Mouse (Mus musculus): Measurements from ENCODE around the gene Atic. TPM values are rescaled to one million over a fixed set of nuclear protein-coding genes. Genes with fewer than 3 reads are reported as not detected.

The Atic gene
- polyA plus RNA-seq, 1 experiment from 2014 or later, result 30.2 TPM

DNA sequence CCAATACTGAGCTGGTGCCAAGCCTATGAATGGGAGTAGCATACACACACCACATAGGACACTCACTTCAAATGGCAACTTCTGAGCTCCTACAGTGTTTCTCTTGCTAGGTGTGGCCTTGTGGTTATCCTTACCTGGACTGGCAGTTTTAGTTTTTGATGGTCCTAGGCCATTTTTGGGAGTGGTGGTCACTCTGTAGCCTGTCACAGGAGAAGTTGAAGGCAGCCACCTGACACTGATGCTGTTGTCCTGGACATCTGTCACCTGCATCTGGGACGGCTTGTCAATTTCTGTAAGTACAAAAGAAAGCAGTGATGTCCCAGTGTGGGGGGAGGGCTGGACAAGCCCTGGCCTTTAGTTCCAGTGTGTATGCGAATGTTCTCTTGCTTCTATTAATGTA is 48.8 kb downstream of the Atic start:
- peaks cover 49% of the 10 kb centered on the region for H3K36me3 ChIP-seq
- no peaks in the 10 kb centered on the region for H3K4me1 ChIP-seq (replicated peaks)
- no peak overlapping the region for H3K4me3 ChIP-seq
- no peak overlapping the region for H3K27ac ChIP-seq (replicated peaks)
- H3K27me3 ChIP-seq, result no peaks in the 10 kb centered on the region
- no peaks in the 10 kb centered on the region for H3K9me3 ChIP-seq
- no peak for ATAC-seq (ENCODE audit: low read depth)
- no peak overlapping the region for H3K4me2 ChIP-seq
- WGBS, result 94% methylated on average over 2 of the region's 2 CpGs
- no peak overlapping the region for H3K9ac ChIP-seq

DNA sequence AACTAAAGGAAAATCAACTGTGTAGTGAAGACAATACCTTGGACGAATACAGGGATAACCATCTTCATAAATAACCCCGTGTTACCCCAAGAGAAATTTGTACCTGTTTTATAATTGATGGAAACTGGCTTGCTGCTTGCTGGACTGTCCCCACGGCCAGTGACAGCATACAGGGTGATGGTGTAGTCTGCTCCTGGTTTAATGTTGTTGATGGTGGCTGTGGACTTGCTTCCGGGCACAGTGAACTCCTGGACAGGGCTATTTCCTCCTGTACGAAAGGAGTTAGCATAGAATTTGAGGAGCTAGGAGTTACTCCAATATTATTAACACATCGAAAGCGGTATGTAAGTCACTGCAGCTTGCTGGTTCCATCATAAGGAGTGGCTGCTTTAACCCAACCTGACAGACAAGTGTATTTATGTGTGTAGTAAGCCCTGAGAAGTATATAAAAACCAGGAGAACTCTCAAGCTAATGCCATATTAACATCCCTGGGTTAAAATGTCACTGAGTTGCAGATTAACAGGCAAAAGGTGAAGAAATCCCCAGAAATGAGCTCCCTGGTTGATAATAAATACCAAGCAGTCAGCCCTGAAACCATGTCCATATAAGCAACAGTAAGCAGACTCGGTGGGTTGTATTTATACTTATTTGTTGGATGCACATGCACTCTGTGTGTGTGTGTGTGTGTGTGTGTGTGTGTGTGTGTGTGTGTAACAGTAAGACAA is 49.8 kb downstream of the Atic start:
- no peak for ATAC-seq (ENCODE audit: low read depth)
- Histone ChIP-seq H3K27me3 (no peaks in the 10 kb centered on the region), H3K9ac (no peak overlapping the region), H3K4me1 (replicated peaks) (no peaks in the 10 kb centered on the region), H3K4me2 (no peak overlapping the region), H3K4me3 (no peak overlapping the region), H3K36me3 (peaks cover 53% of the 10 kb centered on the region), H3K27ac (replicated peaks) (no peak overlapping the region), H3K9me3 (no peaks in the 10 kb centered on the region)
- WGBS, result 91% methylated on average over 8 of the region's 8 CpGs

DNA sequence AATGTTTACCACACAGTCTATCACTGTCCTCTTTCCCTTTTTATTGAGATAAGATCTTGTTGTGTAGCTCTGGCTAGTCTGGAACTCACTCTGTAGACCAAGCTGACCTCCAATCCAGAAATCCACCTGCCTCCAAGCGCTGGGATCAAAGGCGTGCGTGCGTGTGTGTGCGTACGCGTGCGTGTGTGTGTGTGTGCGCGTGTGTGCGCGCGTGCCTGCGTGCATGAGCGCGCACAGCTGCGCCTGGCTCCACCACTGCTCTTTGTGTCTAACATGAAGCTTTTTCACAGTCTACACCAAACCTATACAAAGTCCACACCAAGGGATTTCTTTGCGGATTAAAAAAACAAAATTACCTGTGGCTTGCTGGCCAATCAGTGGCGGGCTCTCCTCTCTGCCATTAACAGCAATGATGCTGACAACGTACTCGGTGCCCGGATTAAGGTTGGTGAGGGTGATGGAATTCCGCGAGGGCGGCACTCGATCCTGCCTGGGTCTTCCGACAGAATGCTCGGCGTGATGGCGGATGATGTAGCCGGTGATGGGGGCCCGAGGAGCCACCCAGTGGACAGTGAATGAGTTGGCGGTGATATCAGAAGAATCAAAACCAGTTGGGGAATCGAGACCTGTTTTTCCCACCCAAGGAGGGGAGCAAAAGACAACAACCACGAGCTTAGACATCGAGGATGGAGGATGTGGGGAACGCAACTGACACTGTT is 52.3 kb downstream of the Atic start:
- no peak overlapping the region for H3K27ac ChIP-seq (replicated peaks)
- 97% methylated on average over 37 of the region's 37 CpGs for WGBS
- H3K4me1 ChIP-seq (replicated peaks), result peaks cover 3% of the 10 kb centered on the region
- no peak overlapping the region for H3K9ac ChIP-seq
- no peaks in the 10 kb centered on the region for H3K9me3 ChIP-seq
- H3K4me2 ChIP-seq, result no peak overlapping the region
- H3K27me3 ChIP-seq, result no peaks in the 10 kb centered on the region
- no peak for ATAC-seq (ENCODE audit: low read depth)
- peaks cover 55% of the 10 kb centered on the region for H3K36me3 ChIP-seq
- H3K4me3 ChIP-seq, result no peak overlapping the region

DNA sequence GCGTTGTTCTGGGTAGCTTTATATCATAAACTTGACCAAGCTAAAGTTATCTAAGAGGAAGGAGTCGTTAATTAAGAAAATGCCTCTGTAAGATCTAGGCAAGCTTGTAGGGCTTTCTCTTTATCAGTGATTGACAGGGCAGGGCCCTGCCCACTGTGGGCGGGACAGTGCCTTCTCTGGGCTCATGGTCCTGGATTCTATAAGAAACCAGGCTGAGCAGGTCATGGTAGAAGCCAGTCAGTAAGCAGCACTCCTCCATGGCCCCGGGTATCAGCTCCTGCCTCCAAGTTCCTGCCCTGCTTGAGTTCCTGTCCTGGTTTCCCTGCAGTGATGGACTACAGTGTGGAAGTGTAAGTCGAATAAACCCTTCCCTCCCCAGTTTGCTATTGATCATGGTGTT is 53.0 kb downstream of the Atic start:
- no peaks in the 10 kb centered on the region for H3K9me3 ChIP-seq
- H3K4me3 ChIP-seq, result no peak overlapping the region
- no peak overlapping the region for H3K9ac ChIP-seq
- peaks cover 10% of the 10 kb centered on the region for H3K4me1 ChIP-seq (replicated peaks)
- no peak overlapping the region for H3K27ac ChIP-seq (replicated peaks)
- H3K27me3 ChIP-seq, result no peaks in the 10 kb centered on the region
- ATAC-seq (ENCODE audit: low read depth), result no peak
- H3K4me2 ChIP-seq, result no peak overlapping the region
- peaks cover 51% of the 10 kb centered on the region for H3K36me3 ChIP-seq
- WGBS, result 92% methylated on average over 5 of the region's 5 CpGs

DNA sequence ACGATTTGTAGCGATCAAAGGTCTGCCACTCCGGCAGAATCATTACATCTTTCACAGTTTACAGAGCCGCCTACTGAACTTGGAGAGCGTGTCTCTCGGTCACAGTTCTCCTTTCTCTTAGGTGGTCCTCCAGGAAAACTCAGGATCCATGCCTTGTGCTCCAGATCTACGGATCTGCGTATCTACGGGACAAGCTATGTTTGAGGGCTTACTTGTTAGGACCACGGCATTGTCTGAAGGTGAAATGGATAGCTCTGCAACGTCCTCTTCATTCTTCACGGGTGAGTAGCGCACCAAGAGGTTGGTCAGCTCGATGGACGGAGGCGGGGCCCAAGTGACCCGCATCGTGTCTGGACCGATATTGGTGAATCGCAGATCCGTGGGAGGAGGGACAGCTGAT is 55.3 kb downstream of the Atic start:
- no peak overlapping the region for H3K27ac ChIP-seq (replicated peaks)
- H3K4me3 ChIP-seq, result no peak overlapping the region
- ATAC-seq (ENCODE audit: low read depth), result no peak
- no peak overlapping the region for H3K9ac ChIP-seq
- no peaks in the 10 kb centered on the region for H3K27me3 ChIP-seq
- H3K36me3 ChIP-seq, result peaks cover 33% of the 10 kb centered on the region
- 91% methylated on average over 21 of the region's 21 CpGs for WGBS
- no peaks in the 10 kb centered on the region for H3K9me3 ChIP-seq
- H3K4me1 ChIP-seq (replicated peaks), result peaks cover 15% of the 10 kb centered on the region
- H3K4me2 ChIP-seq, result no peak overlapping the region

DNA sequence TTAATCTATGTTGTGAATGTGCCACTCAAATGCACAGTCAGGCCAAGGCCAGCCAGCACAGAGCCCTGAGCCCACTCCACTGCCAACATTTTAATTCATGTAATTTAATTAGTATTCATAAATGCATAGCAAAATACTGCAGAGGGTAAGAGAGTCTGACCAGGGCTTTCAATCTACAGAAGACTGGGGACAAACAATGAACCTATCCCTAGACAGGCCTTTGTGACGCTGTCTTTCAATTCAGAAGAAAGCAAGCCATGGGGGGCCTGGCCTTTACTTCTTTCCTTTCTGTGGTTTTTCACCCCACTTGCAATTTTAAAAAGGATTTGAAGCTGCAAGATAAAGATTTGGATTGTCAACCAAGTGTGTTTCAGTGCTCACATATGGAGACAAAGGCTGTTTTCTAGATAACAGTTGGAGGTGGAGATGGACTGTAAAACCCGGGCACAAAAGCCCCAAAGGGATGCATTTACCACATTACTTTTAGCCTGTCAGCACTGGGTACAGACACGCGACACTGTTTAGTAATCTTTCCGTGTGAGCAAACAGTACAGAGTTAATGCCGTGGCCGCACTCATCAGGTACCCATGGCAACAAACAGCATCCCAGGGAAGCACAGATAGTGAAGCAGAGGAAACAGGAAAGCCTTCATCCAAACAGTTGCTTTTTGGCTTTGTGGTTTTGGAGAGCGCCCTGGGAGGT is 57.7 kb downstream of the Atic start:
- H3K4me1 ChIP-seq (replicated peaks), result peaks cover 15% of the 10 kb centered on the region
- no peaks in the 10 kb centered on the region; the same call in 1 of the 2 replicates for H3K27me3 ChIP-seq
- no peak overlapping the region for H3K9ac ChIP-seq
- peaks cover 31% of the 10 kb centered on the region for H3K36me3 ChIP-seq
- H3K4me2 ChIP-seq, result no peak overlapping the region
- 30% methylated on average over 8 of the region's 8 CpGs for WGBS
- H3K9me3 ChIP-seq, result no peaks in the 10 kb centered on the region
- no peak overlapping the region for H3K4me3 ChIP-seq
- ATAC-seq (ENCODE audit: low read depth), result peak; percentile 96
- H3K27ac ChIP-seq (replicated peaks), result peak overlapping the region; percentile 50

DNA sequence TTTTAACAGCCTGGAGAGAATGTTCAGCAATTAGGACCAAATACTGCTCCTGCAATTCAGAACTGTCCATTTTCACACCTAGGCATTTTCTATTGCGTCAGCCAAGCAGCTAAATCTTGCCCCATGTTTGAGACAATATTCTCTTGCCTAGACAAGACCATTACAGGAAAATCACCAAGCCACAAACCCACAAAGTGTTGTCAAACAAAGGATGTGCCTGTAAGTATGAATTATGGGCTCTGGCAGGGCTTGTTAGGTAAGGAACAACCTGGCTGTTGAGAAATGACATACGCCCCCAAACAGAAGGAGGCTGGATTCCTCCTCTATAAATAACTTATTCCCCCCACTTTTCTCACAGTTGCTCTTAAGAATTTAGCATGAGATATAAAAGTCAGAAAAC is 64.6 kb downstream of the Atic start:
- ATAC-seq (ENCODE audit: low read depth), result no peak
- no peaks in the 10 kb centered on the region; the same call in 1 of the 2 replicates for H3K27me3 ChIP-seq

DNA sequence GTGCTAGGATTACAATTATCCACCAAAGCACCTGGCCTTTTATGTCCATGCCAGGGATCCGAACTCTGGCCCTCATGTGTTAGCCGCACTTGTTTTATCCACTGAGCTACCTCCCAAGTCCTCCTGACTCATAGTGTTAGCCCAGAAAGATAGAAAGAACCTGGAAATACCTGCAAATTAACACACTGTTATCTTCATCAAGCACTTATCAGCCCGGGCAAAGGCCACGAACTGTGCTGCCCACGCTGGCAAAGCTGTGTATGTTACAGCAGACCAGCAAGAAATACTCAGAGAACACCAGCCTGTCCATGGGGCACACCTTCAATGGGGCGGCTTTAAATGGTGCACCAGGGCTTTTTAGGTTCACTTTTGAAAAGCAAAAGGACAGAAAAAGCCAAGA is 66.7 kb downstream of the Atic start:
- H3K4me3 ChIP-seq, result no peak overlapping the region
- no peaks in the 10 kb centered on the region; the same call in 1 of the 2 replicates for H3K27me3 ChIP-seq
- no peak for ATAC-seq (ENCODE audit: low read depth)
- WGBS, result 96% methylated on average over 6 of the region's 6 CpGs
- no peaks in the 10 kb centered on the region for H3K4me1 ChIP-seq (replicated peaks)
- H3K9me3 ChIP-seq, result no peaks in the 10 kb centered on the region
- no peak overlapping the region for H3K27ac ChIP-seq (replicated peaks)
- H3K9ac ChIP-seq, result no peak overlapping the region
- H3K4me2 ChIP-seq, result no peak overlapping the region
- H3K36me3 ChIP-seq, result peaks cover 37% of the 10 kb centered on the region

More for the DNA sequence above, 64.6 kb downstream of the Atic start:
- H3K36me3 ChIP-seq, result peaks cover 37% of the 10 kb centered on the region
- no peak overlapping the region for H3K9ac ChIP-seq
- no peak overlapping the region for H3K27ac ChIP-seq (replicated peaks)
- no peak overlapping the region for H3K4me2 ChIP-seq
- no peaks in the 10 kb centered on the region for H3K9me3 ChIP-seq
- WGBS, result 91% methylated on average over 2 of the region's 2 CpGs
- H3K4me1 ChIP-seq (replicated peaks), result no peaks in the 10 kb centered on the region
- no peak overlapping the region for H3K4me3 ChIP-seq

Other genes starting within 250 kb of the Atic start
- gene Abca12, start 142.2 kb upstream of the Atic start, polyA plus RNA-seq (2015; fragmentation: Nextera tagmentation; extraction: Ambion mirVana), result 0.06 and 0.07 TPM in 2 replicates
- gene Fn1, start 96.0 kb downstream of the Atic start, polyA plus RNA-seq (2015; fragmentation: Nextera tagmentation; extraction: Ambion mirVana), result 38.7 and 59.1 TPM in 2 replicates